Mouse (Mus musculus): ENCODE measurements at regions not wholly inside any gene's neighbourhood (a gene's known extent, or its start where the extent isn't known, plus 50 kb on each side); places are given as distances from the start of the nearest gene placed in this dataset.

- DNase-seq (ENCODE audit: low spot score in 2 of 2) = peak; percentile 82 to 88
Measured at GRCm38 (mm10) chr3:52196047-52196935, 71.8 kb upstream of the Foxo1 start.

GRCm38 (mm10) chr3:52196936-52197246 is 71.2 kb upstream of the Foxo1 start:
- no peak for DNase-seq (ENCODE audit: low spot score in 2 of 2)

GRCm38 (mm10) chr3:52197982-52198750 is 70.0 kb upstream of the Foxo1 start:
- DNase-seq (ENCODE audit: low spot score in 2 of 2) = peak in 1 of 2 experiments; percentile 55

- DNase-seq (ENCODE audit: low spot score in 2 of 2) = no peak
Measured at GRCm38 (mm10) chr3:52198751-52199738, 69.1 kb upstream of the Foxo1 start.

GRCm38 (mm10) chr3:52200106-52200505 is 68.0 kb upstream of the Foxo1 start:
- no peak for DNase-seq (ENCODE audit: low spot score in 2 of 2)

GRCm38 (mm10) chr3:52210556-52211302 is 57.4 kb upstream of the Foxo1 start:
- peak in 1 of 2 experiments; percentile 15 for DNase-seq (ENCODE audit: low spot score in 2 of 2)

GRCm38 (mm10) chr3:52211303-52211695 is 56.8 kb upstream of the Foxo1 start:
- DNase-seq (ENCODE audit: low spot score in 2 of 2) = peak in 1 of 2 experiments; percentile 6

GRCm38 (mm10) chr3:52214114-52214513 is 54.0 kb upstream of the Foxo1 start:
- peak in 1 of 2 experiments; percentile 4 for DNase-seq (ENCODE audit: low spot score in 2 of 2)

GRCm38 (mm10) chr3:52215083-52215482 is 53.1 kb upstream of the Foxo1 start:
- DNase-seq (ENCODE audit: low spot score in 2 of 2) = peak in 1 of 2 experiments; percentile 9

Measured in layer of hippocampus, postnatal 10 days (tissue).